Mouse (Mus musculus): Measurements from ENCODE around the gene Hnrnpul1. TPM values are rescaled to one million over a fixed set of nuclear protein-coding genes. Genes with fewer than 3 reads are reported as not detected.

Hnrnpul1 gene
- total RNA-seq, 1 experiment, result 67.1 TPM

DNA sequence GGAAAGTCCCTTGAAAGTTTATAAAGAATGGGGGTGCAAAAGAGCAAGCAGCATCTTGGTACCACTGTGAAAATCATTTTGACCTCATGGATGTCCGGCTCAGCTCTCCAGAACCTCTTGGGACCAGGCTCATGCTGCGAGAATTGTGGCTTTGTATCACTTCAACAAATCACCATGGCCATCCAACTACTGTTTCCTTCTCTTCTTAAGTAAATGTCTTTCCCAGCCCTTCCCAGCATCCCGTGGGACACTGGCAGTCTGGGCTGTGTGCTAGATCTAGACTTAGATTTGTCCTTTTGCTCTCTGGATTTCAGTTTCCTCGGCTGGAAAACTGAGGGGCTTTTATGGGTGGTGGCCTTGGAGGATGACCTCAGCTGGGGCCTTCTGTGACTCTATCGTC lies 13.7 kb upstream of the Hnrnpul1 start:
- Histone ChIP-seq H3K4me1 (ENCODE audit: control insufficient read depth in 2 of 2, insufficient read depth in 2 of 2, low read length in 2 of 2, poor library complexity in 1 of 2) (peaks cover 0 to under 1% of the 10 kb centered on the region in 2 experiments; a peak in 2 of 4 replicates), H3K27ac (ENCODE audit: insufficient read depth, low read depth, low read length, poor library complexity, severe bottlenecking) (no peak overlapping the region), H3K4me3 (ENCODE audit: insufficient read depth in 1 of 2, low read depth in 1 of 2, low read length in 2 of 2, poor library complexity in 1 of 2, severe bottlenecking in 1 of 2) (no peak overlapping the region), H3K9ac (ENCODE audit: insufficient read depth, low read depth, low read length, poor library complexity, severe bottlenecking) (no peak overlapping the region), H3K9me3 (ENCODE audit: control insufficient read depth, insufficient read depth, low read depth, low read length) (no peaks in the 10 kb centered on the region), H3K36me3 (ENCODE audit: control insufficient read depth, insufficient read depth, low read length, poor library complexity, severe bottlenecking) (no peaks in the 10 kb centered on the region)
- in situ Hi-C loops (cut with MboI; ENCODE audit: low sequenced_read_pairs in 2 of 2, unreplicated experiment in 2 of 2), result loop anchor here in 1 of 2 experiments (10.0 kb wide), 1 partner anchor 57 kb away; no protein-coding TSS in a partner anchor
- no peak for TF ChIP-seq CHD2 (IDR thresholded peaks at IDR 0.05; ENCODE audit: low read depth, low read length)
- no peak for TF ChIP-seq ZC3H11A (IDR thresholded peaks at IDR 0.05; ENCODE audit: borderline replicate concordance, low read depth, low read length)
- no peak for TF ChIP-seq MAFK (IDR thresholded peaks at IDR 0.05; ENCODE audit: insufficient read depth, low read depth, low read length)
- TF ChIP-seq ZNF384 (IDR thresholded peaks at IDR 0.05; ENCODE audit: low read depth, low read length), result no peak
- TF ChIP-seq HCFC1 (IDR thresholded peaks at IDR 0.05; ENCODE audit: borderline replicate concordance, insufficient read depth, low read length), result no peak
- no peak for DNase-seq (ENCODE audit: low read depth, low spot score)

DNA sequence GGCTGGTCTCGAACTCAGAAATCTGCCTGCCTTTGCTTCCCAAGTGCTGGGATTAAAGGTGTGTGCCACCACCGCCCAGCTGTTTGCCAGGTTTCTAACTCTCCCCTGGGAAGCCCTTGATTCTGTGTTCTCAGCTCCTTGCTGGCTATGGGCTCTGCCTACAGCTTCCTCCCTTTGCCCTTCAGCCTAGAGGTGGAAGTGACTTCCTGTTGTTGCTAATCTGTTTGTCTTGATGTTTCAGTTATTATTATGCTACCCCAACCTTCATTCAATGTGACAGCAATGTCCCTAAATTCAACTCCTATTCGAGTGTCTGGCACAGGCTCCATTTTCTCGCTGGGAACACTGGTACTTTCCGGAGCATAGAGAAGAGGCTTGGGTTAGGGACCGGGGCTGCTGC lies 11.6 kb upstream of the Hnrnpul1 start:
- H3K4me1 ChIP-seq (ENCODE audit: control insufficient read depth in 2 of 2, insufficient read depth in 2 of 2, low read length in 2 of 2, poor library complexity in 1 of 2), result peaks cover 0 to 2% of the 10 kb centered on the region in 2 experiments; a peak in 2 of 4 replicates
- H3K27ac ChIP-seq (ENCODE audit: insufficient read depth, low read depth, low read length, poor library complexity, severe bottlenecking), result no peak overlapping the region
- TF ChIP-seq MAFK (IDR thresholded peaks at IDR 0.05; ENCODE audit: insufficient read depth, low read depth, low read length), result no peak
- TF ChIP-seq ZC3H11A (IDR thresholded peaks at IDR 0.05; ENCODE audit: borderline replicate concordance, low read depth, low read length), result no peak
- TF ChIP-seq ZNF384 (IDR thresholded peaks at IDR 0.05; ENCODE audit: low read depth, low read length), result no peak
- no peak for TF ChIP-seq HCFC1 (IDR thresholded peaks at IDR 0.05; ENCODE audit: borderline replicate concordance, insufficient read depth, low read length)
- TF ChIP-seq CHD2 (IDR thresholded peaks at IDR 0.05; ENCODE audit: low read depth, low read length), result no peak
- in situ Hi-C loops (cut with MboI; ENCODE audit: low sequenced_read_pairs in 2 of 2, unreplicated experiment in 2 of 2), result loop anchor here in 1 of 2 experiments (10.0 kb wide), 1 partner anchor 59 kb away; no protein-coding TSS in a partner anchor
- DNase-seq (ENCODE audit: low read depth, low spot score), result no peak
- H3K4me3 ChIP-seq (ENCODE audit: insufficient read depth in 1 of 2, low read depth in 1 of 2, low read length in 2 of 2, poor library complexity in 1 of 2, severe bottlenecking in 1 of 2), result no peak overlapping the region
- no peaks in the 10 kb centered on the region for H3K36me3 ChIP-seq (ENCODE audit: control insufficient read depth, insufficient read depth, low read length, poor library complexity, severe bottlenecking)
- no peak overlapping the region for H3K9ac ChIP-seq (ENCODE audit: insufficient read depth, low read depth, low read length, poor library complexity, severe bottlenecking)
- no peaks in the 10 kb centered on the region for H3K9me3 ChIP-seq (ENCODE audit: control insufficient read depth, insufficient read depth, low read depth, low read length)

DNA sequence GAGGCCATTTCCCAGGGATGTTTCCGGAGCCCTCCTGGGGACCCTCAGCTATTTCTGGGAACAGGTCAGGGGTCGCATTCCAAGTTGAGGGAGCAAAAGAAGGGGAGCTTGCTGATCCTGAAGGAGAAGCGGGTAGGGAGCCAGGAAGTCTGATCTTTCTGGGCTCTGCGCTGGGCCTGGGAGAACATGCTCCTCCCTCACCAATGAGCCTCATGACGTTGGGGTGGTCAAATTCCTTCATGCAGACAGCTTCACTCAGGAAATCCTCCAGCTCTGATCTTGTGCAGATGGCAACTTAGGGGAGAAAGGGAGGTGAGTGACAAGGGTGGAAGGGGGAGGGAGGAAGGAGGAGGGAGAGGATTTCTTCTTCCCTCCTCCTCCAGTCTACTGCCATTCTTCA lies 9.7 kb upstream of the Hnrnpul1 start:
- DNase-seq (ENCODE audit: low read depth, low spot score), result no peak
- in situ Hi-C loops (cut with MboI; ENCODE audit: low sequenced_read_pairs in 2 of 2, unreplicated experiment in 2 of 2), result loop anchor here in 1 of 2 experiments (10.0 kb wide), 1 partner anchor 61 kb away; no protein-coding TSS in a partner anchor
- H3K36me3 ChIP-seq (ENCODE audit: control insufficient read depth, insufficient read depth, low read length, poor library complexity, severe bottlenecking), result no peaks in the 10 kb centered on the region
- no peak overlapping the region for H3K4me3 ChIP-seq (ENCODE audit: insufficient read depth in 1 of 2, low read depth in 1 of 2, low read length in 2 of 2, poor library complexity in 1 of 2, severe bottlenecking in 1 of 2)
- H3K4me1 ChIP-seq (ENCODE audit: control insufficient read depth in 2 of 2, insufficient read depth in 2 of 2, low read length in 2 of 2, poor library complexity in 1 of 2), result peaks cover 0 to 2% of the 10 kb centered on the region in 2 experiments; a peak in 2 of 4 replicates
- H3K9ac ChIP-seq (ENCODE audit: insufficient read depth, low read depth, low read length, poor library complexity, severe bottlenecking), result no peak overlapping the region
- H3K27ac ChIP-seq (ENCODE audit: insufficient read depth, low read depth, low read length, poor library complexity, severe bottlenecking), result no peak overlapping the region
- TF ChIP-seq ZNF384 (IDR thresholded peaks at IDR 0.05; ENCODE audit: low read depth, low read length) (no peak), MAFK (IDR thresholded peaks at IDR 0.05; ENCODE audit: insufficient read depth, low read depth, low read length) (no peak), CHD2 (IDR thresholded peaks at IDR 0.05; ENCODE audit: low read depth, low read length) (no peak), ZC3H11A (IDR thresholded peaks at IDR 0.05; ENCODE audit: borderline replicate concordance, low read depth, low read length) (no peak)
- H3K9me3 ChIP-seq (ENCODE audit: control insufficient read depth, insufficient read depth, low read depth, low read length), result no peaks in the 10 kb centered on the region

DNA sequence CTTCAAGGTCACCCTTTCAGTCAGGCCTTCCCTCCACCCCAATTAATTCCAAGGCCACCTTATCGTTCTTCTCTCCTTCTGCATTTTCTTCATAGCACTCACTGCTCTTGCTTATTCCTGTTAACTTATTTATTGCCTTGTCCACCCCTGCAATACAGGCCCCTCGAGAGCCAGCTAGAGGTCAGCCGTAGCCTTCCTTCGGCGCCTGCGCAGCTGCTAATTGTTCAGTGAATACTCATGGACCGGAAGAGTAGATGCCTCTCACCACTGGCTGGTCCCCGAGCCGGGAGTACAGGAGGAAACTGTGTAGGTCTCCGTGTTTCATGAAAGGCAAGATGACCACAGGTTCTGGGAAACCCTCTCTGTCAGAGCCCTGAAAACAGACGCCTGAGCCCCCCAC lies 9.1 kb upstream of the Hnrnpul1 start:
- DNase-seq (ENCODE audit: low read depth, low spot score), result no peak

More for the DNA sequence above, 9.1 kb upstream of the Hnrnpul1 start:
- Histone ChIP-seq H3K9ac (ENCODE audit: insufficient read depth, low read depth, low read length, poor library complexity, severe bottlenecking) (no peak overlapping the region), H3K36me3 (ENCODE audit: control insufficient read depth, insufficient read depth, low read length, poor library complexity, severe bottlenecking) (no peaks in the 10 kb centered on the region), H3K27ac (ENCODE audit: insufficient read depth, low read depth, low read length, poor library complexity, severe bottlenecking) (no peak overlapping the region), H3K4me3 (ENCODE audit: insufficient read depth in 1 of 2, low read depth in 1 of 2, low read length in 2 of 2, poor library complexity in 1 of 2, severe bottlenecking in 1 of 2) (no peak overlapping the region), H3K9me3 (ENCODE audit: control insufficient read depth, insufficient read depth, low read depth, low read length) (no peaks in the 10 kb centered on the region), H3K4me1 (ENCODE audit: control insufficient read depth in 2 of 2, insufficient read depth in 2 of 2, low read length in 2 of 2, poor library complexity in 1 of 2) (peaks cover 0 to 2% of the 10 kb centered on the region in 2 experiments; a peak in 2 of 4 replicates)
- in situ Hi-C loops (cut with MboI; ENCODE audit: low sequenced_read_pairs in 2 of 2, unreplicated experiment in 2 of 2), result loop anchor here in 1 of 2 experiments (10.0 kb wide), 1 partner anchor 61 kb away; no protein-coding TSS in a partner anchor
- TF ChIP-seq CHD2 (IDR thresholded peaks at IDR 0.05; ENCODE audit: low read depth, low read length) (no peak), ZC3H11A (IDR thresholded peaks at IDR 0.05; ENCODE audit: borderline replicate concordance, low read depth, low read length) (no peak), ZNF384 (IDR thresholded peaks at IDR 0.05; ENCODE audit: low read depth, low read length) (no peak), MAFK (IDR thresholded peaks at IDR 0.05; ENCODE audit: insufficient read depth, low read depth, low read length) (no peak), HCFC1 (IDR thresholded peaks at IDR 0.05; ENCODE audit: borderline replicate concordance, insufficient read depth, low read length) (no peak)

Data from ES-E14 (cell line).